Mouse (Mus musculus) kidney, embryonic 16.5 days (tissue): ENCODE results near the gene Epdr1. TPM values are rescaled to one million over a fixed set of nuclear protein-coding genes. Genes with fewer than 3 reads are reported as not detected.
"Not testable (repeated sequence)": the region's sequence is repeated elsewhere in the genome, so short reads cannot be mapped to it uniquely, and the experiment has no call there.

Experiments
- ATAC-seq: fragments of 200-750 bp; cut with Nextera tagmentation; 2 replicates; pipeline ENCODE4 v1.8.0; 2017; ENCODE audit warnings: moderate TSS enrichment; ENCODE audit not compliant: low FRiP score, low TSS enrichment
- H3K27ac ChIP-seq: fragments of 300-500 bp; sonication (generic); 2 replicates; pipeline ENCODE4 v1.5.1; 2014; ENCODE audit warnings: low read length
- H3K27me3 ChIP-seq: fragments of 300-500 bp; sonication (generic); 2 replicates; pipeline ENCODE4 v1.6.1; 2014; ENCODE audit warnings: low read length, control low read depth, mixed read lengths; ENCODE audit not compliant: insufficient read depth
- H3K36me3 ChIP-seq: fragments of 300-500 bp; sonication (generic); 2 replicates; pipeline ENCODE4 v1.6.1; 2014; ENCODE audit warnings: low read length, control low read depth, mixed read lengths; ENCODE audit not compliant: insufficient read depth
- H3K4me1 ChIP-seq: fragments of 300-500 bp; sonication (generic); 2 replicates; pipeline ENCODE4 v1.6.1; 2014; ENCODE audit warnings: low read length, control low read depth, mixed read lengths; ENCODE audit not compliant: insufficient read depth
- H3K4me2 ChIP-seq: fragments of 300-500 bp; sonication (generic); replicated peaks from 2 replicates; pipeline ENCODE4 v1.6.1; 2014; ENCODE audit warnings: low read depth, low read length
- H3K4me3 ChIP-seq: fragments of 300-500 bp; sonication (generic); 2 replicates; pipeline ENCODE4 v1.5.1; 2014; ENCODE audit warnings: mild to moderate bottlenecking, low read length
- H3K9ac ChIP-seq: fragments of 300-500 bp; sonication (generic); replicated peaks from 2 replicates; pipeline ENCODE4 v1.6.1; 2014; ENCODE audit warnings: low read length
- H3K9me3 ChIP-seq: fragments of 300-500 bp; sonication (generic); 2 replicates; pipeline ENCODE4 v1.6.1; 2016; ENCODE audit warnings: low read length, control low read depth
- WGBS: fragments of 180-500 bp; shearing (Covaris S2); extraction: QIAGEN DNeasy Blood & Tissue Kit; methylation state at CpG from one replicate; pipeline ENCODE4 v1.1.7; 2014; 5-methylcytosine and 5-hydroxymethylcytosine counted together
- polyA plus RNA-seq: library from polyadenylated mRNA; unstranded; fragments of >200 nt; fragmentation: Nextera tagmentation; extraction: Ambion mirVana; gene quantifications from 2 replicates; pipeline ENCODE4 v1.2.1, GENCODE M21; 2015

The Epdr1 gene
- polyA plus RNA-seq, 1 experiment from 2014 or later: 26.2 TPM

DNA sequence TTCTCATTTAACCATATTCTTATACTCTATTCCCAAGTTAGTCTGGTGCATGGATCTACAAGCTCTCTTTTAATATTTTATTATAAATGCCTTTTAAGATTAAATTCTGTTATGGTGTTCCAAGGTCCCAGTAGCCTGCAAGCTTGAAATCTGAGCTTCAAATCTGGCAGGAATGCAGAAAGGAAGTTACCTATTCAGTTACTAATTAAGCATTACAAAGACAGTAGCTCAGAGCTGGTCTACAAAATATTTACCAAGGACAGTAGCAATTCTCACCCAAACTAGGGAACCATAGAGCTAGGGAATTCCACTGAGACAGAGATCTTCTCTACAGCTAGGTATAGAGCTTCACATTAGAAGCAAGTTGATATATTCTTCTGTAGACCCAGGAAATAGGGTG is 49.6 kb downstream of the Epdr1 start:
- H3K9me3 ChIP-seq, H3K27me3 ChIP-seq: not testable (repeated sequence)

DNA sequence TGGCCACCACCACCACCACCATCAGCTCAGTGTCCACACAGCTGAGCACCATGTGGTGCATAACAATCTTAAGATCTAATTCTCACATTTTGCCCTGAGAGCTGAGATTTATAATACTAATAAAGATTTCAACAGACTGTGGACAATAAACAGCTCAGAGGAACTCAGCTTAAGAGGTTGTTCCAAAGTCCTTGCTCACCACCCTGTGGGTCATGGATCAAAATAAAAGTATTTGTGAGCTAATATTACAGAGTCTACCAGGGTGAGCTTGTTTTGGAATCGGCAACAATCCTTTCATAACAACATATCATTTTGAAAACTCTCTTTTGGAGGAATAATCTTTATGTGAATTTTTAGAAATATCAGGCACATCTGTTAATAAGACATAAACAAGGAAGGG is 57.2 kb downstream of the Epdr1 start:
- H3K4me1 ChIP-seq: no peaks in the 10 kb centered on the region
- H3K27ac ChIP-seq: no peak overlapping the region
- 68% methylated on average over 1 of the region's 1 CpGs for WGBS
- H3K27me3 ChIP-seq: no peaks in the 10 kb centered on the region
- H3K36me3 ChIP-seq: no peaks in the 10 kb centered on the region
- H3K4me3 ChIP-seq: no peak overlapping the region
- H3K9ac ChIP-seq: no peak overlapping the region
- ATAC-seq: peak; percentile 69; the same call in 1 of the 2 replicates
- no peaks in the 10 kb centered on the region for H3K9me3 ChIP-seq
- H3K4me2 ChIP-seq: no peak overlapping the region

More for the DNA sequence above, 49.6 kb downstream of the Epdr1 start:
- H3K36me3 ChIP-seq, H3K9ac ChIP-seq, H3K27ac ChIP-seq, H3K4me1 ChIP-seq, H3K4me2 ChIP-seq, H3K4me3 ChIP-seq, ATAC-seq: not testable (repeated sequence)

DNA sequence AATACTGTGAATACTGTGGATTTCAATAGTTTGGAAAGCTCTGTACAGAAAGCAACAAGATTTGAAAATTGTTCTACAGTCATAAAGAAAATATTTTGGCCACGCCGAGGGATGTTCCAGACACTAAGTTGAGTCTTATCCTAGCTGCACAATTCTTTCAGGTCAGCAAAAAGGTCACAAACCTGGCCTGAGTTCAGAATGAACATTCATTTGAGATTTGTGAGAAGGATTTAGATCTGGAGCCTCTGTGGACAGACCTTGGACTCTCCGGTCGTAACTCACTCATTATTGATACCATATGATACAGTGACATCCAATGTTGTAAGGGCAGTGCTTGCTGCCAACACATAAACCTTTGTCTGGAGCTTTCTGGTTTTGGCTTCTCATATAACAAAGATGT is 64.3 kb downstream of the Epdr1 start:
- Histone ChIP-seq H3K36me3 (no peaks in the 10 kb centered on the region), H3K9ac (no peak overlapping the region), H3K4me2 (no peak overlapping the region), H3K4me1 (no peaks in the 10 kb centered on the region), H3K4me3 (no peak overlapping the region), H3K9me3 (no peaks in the 10 kb centered on the region), H3K27me3 (no peaks in the 10 kb centered on the region), H3K27ac (no peak overlapping the region)
- no peak for ATAC-seq
- 75% methylated on average over 4 of the region's 4 CpGs for WGBS

Other genes with a start within 250 kb of the Epdr1 start
- 105 and 109 TPM in 2 replicates for gene Stard3nl, start 224.1 kb downstream of the Epdr1 start, polyA plus RNA-seq
- gene Sfrp4, start 3.2 kb upstream of the Epdr1 start, polyA plus RNA-seq: 2.2 and 2.4 TPM in 2 replicates
- not detected in 2 replicates for gene Nme8, start 77.9 kb upstream of the Epdr1 start, polyA plus RNA-seq
- gene Gpr141, start 204.3 kb upstream of the Epdr1 start, polyA plus RNA-seq: 0.25 and 0.28 TPM in 2 replicates